Mouse (Mus musculus) ES-E14 (cell line): ENCODE measurements at regions not wholly inside any gene's neighbourhood (a gene's known extent, or its start where the extent isn't known, plus 50 kb on each side); places are given as distances from the start of the nearest gene placed in this dataset.

Experiments
- DNase-seq: peaks from one replicate; pipeline ENCODE4 v3.0.0-alpha.2; 2013; ENCODE audit warnings: low read depth, low spot score
- H3K27ac ChIP-seq: 2 replicates; pipeline ENCODE4 v1.5.1; 2012; ENCODE audit warnings: low read depth, mild to moderate bottlenecking, low read length, moderate library complexity, mixed read lengths; ENCODE audit not compliant: poor library complexity, insufficient read depth, severe bottlenecking
- H3K36me3 ChIP-seq: 2 replicates; pipeline ENCODE4 v1.6.1; 2012; ENCODE audit warnings: mild to moderate bottlenecking, low read length, moderate library complexity, mixed read lengths; ENCODE audit not compliant: control insufficient read depth, poor library complexity, insufficient read depth, severe bottlenecking
- H3K4me1 ChIP-seq, 2 experiments: fragments of 150-350 bp in 1 of 2; sonication (generic) in 1 of 2; 2 replicates each; pipeline ENCODE4 v1.6.1; 2012; ENCODE audit warnings: low read length in 2 of 2, mild to moderate bottlenecking in 1 of 2, mixed read lengths in 1 of 2; ENCODE audit not compliant: control insufficient read depth in 2 of 2, insufficient read depth in 2 of 2, poor library complexity in 1 of 2
- H3K4me3 ChIP-seq, 2 experiments: fragments of 150-350 bp in 1 of 2; sonication (generic) in 1 of 2; 2 replicates each; pipeline ENCODE4 v1.5.1; 2012; ENCODE audit warnings: low read length in 2 of 2, low read depth in 1 of 2, mild to moderate bottlenecking in 1 of 2, mixed read lengths in 1 of 2; ENCODE audit not compliant: insufficient read depth in 1 of 2, poor library complexity in 1 of 2, severe bottlenecking in 1 of 2
- H3K9ac ChIP-seq: 2 replicates; pipeline ENCODE4 v1.6.1; 2012; ENCODE audit warnings: low read depth, mild to moderate bottlenecking, low read length, mixed read lengths; ENCODE audit not compliant: poor library complexity, insufficient read depth, severe bottlenecking
- H3K9me3 ChIP-seq: fragments of 150-350 bp; sonication (generic); 2 replicates; pipeline ENCODE4 v1.6.1; 2012; ENCODE audit warnings: low read depth, mild to moderate bottlenecking, low read length; ENCODE audit not compliant: control insufficient read depth, insufficient read depth
- CHD2 ChIP-seq: IDR thresholded peaks from 2 replicates; pipeline ENCODE4 v1.6.1; 2014; ENCODE audit warnings: mild to moderate bottlenecking, low read depth, low read length, inconsistent platforms
- HCFC1 ChIP-seq: IDR thresholded peaks from 2 replicates; pipeline ENCODE4 v1.6.1; 2012; ENCODE audit warnings: low read length, inconsistent platforms, borderline replicate concordance; ENCODE audit not compliant: insufficient read depth
- MAFK ChIP-seq: IDR thresholded peaks from 2 replicates; pipeline ENCODE4 v1.6.1; 2014; ENCODE audit warnings: mild to moderate bottlenecking, low read depth, low read length, inconsistent platforms; ENCODE audit not compliant: insufficient read depth
- ZC3H11A ChIP-seq: IDR thresholded peaks from 2 replicates; pipeline ENCODE4 v1.6.1; 2012; ENCODE audit warnings: low read depth, mild to moderate bottlenecking, inconsistent platforms, low read length, borderline replicate concordance
- ZNF384 ChIP-seq: IDR thresholded peaks from 2 replicates; pipeline ENCODE4 v1.6.1; 2012; ENCODE audit warnings: low read depth, low read length, inconsistent platforms
- in situ Hi-C, 2 experiments: fragments of 600-800 bp; cut with MboI; formaldehyde crosslinking; loops; one replicate each; pipeline ENCODE4 v1.15.1; 2025; ENCODE audit warnings: low sequenced_read_pairs in 2 of 2, inconsistent platforms in 1 of 2; ENCODE audit not compliant: unreplicated experiment in 2 of 2

GRCm38 (mm10) chr8:15313481-15313880 lies 267.6 kb upstream of the BB014433 start:
- in situ Hi-C loops = no loop called here
- H3K9ac ChIP-seq = no peak overlapping the region
- H3K9me3 ChIP-seq = no peaks in the 10 kb centered on the region
- H3K27ac ChIP-seq = no peak overlapping the region
- H3K36me3 ChIP-seq = no peaks in the 10 kb centered on the region
- TF ChIP-seq MAFK (no peak), HCFC1 (no peak), ZNF384 (no peak), ZC3H11A (no peak), CHD2 (no peak)
- no peaks in the 10 kb centered on the region for H3K4me1 ChIP-seq
- no peak for DNase-seq
- H3K4me3 ChIP-seq = no peak overlapping the region

GRCm38 (mm10) chr8:15311509-15311908 lies 265.6 kb upstream of the BB014433 start:
- Histone ChIP-seq H3K4me3 (no peak overlapping the region), H3K36me3 (no peaks in the 10 kb centered on the region), H3K9me3 (no peaks in the 10 kb centered on the region), H3K9ac (no peak overlapping the region), H3K4me1 (no peaks in the 10 kb centered on the region), H3K27ac (no peak overlapping the region)
- in situ Hi-C loops = no loop called here
- DNase-seq = no peak
- no peak for TF ChIP-seq MAFK
- no peak for TF ChIP-seq HCFC1
- TF ChIP-seq ZC3H11A = no peak
- TF ChIP-seq CHD2 = no peak
- no peak for TF ChIP-seq ZNF384

- no peaks in the 10 kb centered on the region for H3K9me3 ChIP-seq
- in situ Hi-C loops = no loop called here
Measured at GRCm38 (mm10) chr8:15311045-15311444, 265.2 kb upstream of the BB014433 start.

GRCm38 (mm10) chr8:15304143-15304677 lies 258.3 kb upstream of the BB014433 start:
- DNase-seq = no peak
- TF ChIP-seq CHD2 = no peak
- Histone ChIP-seq H3K9ac (no peak overlapping the region), H3K4me1 (no peaks in the 10 kb centered on the region), H3K27ac (no peak overlapping the region), H3K4me3 (no peak overlapping the region), H3K9me3 (no peaks in the 10 kb centered on the region), H3K36me3 (no peaks in the 10 kb centered on the region)
- in situ Hi-C loops = no loop called here

More at GRCm38 (mm10) chr8:15311045-15311444, 265.2 kb upstream of the BB014433 start:
- no peaks in the 10 kb centered on the region for H3K36me3 ChIP-seq
- TF ChIP-seq MAFK = no peak
- no peak for TF ChIP-seq ZNF384
- TF ChIP-seq ZC3H11A = no peak
- TF ChIP-seq CHD2 = no peak
- TF ChIP-seq HCFC1 = no peak
- no peaks in the 10 kb centered on the region for H3K4me1 ChIP-seq
- H3K27ac ChIP-seq = no peak overlapping the region
- no peak for DNase-seq
- no peak overlapping the region for H3K4me3 ChIP-seq
- H3K9ac ChIP-seq = no peak overlapping the region

GRCm38 (mm10) chr8:15273775-15274174 lies 227.9 kb upstream of the BB014433 start:
- H3K9ac ChIP-seq = no peak overlapping the region
- no peak overlapping the region for H3K27ac ChIP-seq
- in situ Hi-C loops = no loop called here
- no peak for TF ChIP-seq CHD2
- TF ChIP-seq ZNF384 = no peak
- no peak for TF ChIP-seq HCFC1
- TF ChIP-seq MAFK = no peak
- no peak for TF ChIP-seq ZC3H11A
- no peaks in the 10 kb centered on the region for H3K4me1 ChIP-seq
- peaks cover 4% of the 10 kb centered on the region; the same call in 1 of the 2 replicates for H3K9me3 ChIP-seq
- H3K4me3 ChIP-seq = no peak overlapping the region
- no peaks in the 10 kb centered on the region for H3K36me3 ChIP-seq
- no peak for DNase-seq
